Mouse (Mus musculus): ENCODE data around the gene Tnfsf15. TPM values are rescaled to one million over a fixed set of nuclear protein-coding genes. Genes with fewer than 3 reads are reported as not detected.

The Tnfsf15 gene
- polyA plus RNA-seq, 1 experiment from 2014 or later, result 0.20 TPM

GRCm38 (mm10) chr4:63769161-63769560 is 24.2 kb upstream of the Tnfsf15 start:
- no peak overlapping the region for H3K9ac ChIP-seq (ENCODE audit: low read depth, low read length)
- no peaks in the 10 kb centered on the region for H3K27me3 ChIP-seq (ENCODE audit: control insufficient read depth, insufficient read depth, low read depth, low read length)
- WGBS (ENCODE audit: insufficient replicate concordance), result 27% methylated on average over 3 of the region's 3 CpGs
- H3K27ac ChIP-seq (ENCODE audit: low read length), result no peak overlapping the region
- H3K9me3 ChIP-seq (replicated peaks; ENCODE audit: control insufficient read depth, low read length), result no peaks in the 10 kb centered on the region
- H3K4me1 ChIP-seq (ENCODE audit: control insufficient read depth, low read depth, low read length), result no peaks in the 10 kb centered on the region
- H3K36me3 ChIP-seq (ENCODE audit: control insufficient read depth, insufficient read depth), result no peaks in the 10 kb centered on the region
- no peak overlapping the region for H3K4me2 ChIP-seq (ENCODE audit: low read depth, low read length)
- ATAC-seq (ENCODE audit: low read depth), result no peak
- H3K4me3 ChIP-seq (ENCODE audit: low read depth, low read length), result no peak overlapping the region

DNA sequence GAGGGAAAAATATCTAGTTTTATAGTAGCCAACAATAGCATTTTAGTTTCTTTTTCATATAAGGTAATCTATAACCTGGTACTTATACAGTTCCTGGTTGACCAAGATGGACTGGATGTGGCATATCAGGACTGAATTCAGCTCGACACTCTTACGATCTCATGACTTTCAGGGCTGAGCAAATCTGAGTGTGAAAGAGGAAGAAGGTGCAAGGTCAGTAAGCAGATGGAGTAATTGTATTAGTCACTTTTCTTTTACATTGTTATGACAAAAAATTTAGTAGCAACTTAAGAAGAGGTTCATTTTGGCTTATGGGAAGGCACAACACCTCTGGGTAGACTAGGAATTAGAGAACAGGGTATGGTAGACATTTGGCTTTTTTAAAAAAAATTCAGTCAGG is 20.1 kb upstream of the Tnfsf15 start:
- no peak overlapping the region for H3K4me2 ChIP-seq (ENCODE audit: low read depth, low read length)
- no peak for ATAC-seq (ENCODE audit: low read depth)
- 51% methylated on average over 2 of the region's 2 CpGs for WGBS (ENCODE audit: insufficient replicate concordance)

DNA sequence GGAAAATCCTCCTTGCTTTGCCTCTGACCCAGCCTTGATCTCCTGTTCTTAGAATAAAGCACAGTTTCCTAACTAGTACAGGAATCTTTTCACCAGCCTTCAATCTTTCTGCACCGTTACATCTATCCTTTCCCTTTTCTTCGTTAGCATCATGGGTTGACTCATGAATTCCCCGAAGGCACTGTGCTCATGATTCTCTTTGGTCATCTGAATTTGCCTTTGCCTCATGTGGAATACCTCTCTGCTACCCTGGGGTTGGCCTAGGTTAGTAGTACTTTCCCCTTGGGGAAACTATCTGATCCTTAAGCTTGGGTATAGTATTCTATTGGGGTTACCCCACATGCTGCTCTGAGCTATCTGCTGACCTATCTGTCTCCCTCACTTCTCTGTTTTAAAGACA is 15.0 kb upstream of the Tnfsf15 start:
- H3K27me3 ChIP-seq (ENCODE audit: control insufficient read depth, insufficient read depth, low read depth, low read length), result no peaks in the 10 kb centered on the region
- 59% methylated on average over 3 of the region's 3 CpGs for WGBS (ENCODE audit: insufficient replicate concordance)
- ATAC-seq (ENCODE audit: low read depth), result no peak

More for the DNA sequence above, 20.1 kb upstream of the Tnfsf15 start:
- H3K27ac ChIP-seq (ENCODE audit: low read length), result no peak overlapping the region
- no peaks in the 10 kb centered on the region for H3K4me1 ChIP-seq (ENCODE audit: control insufficient read depth, low read depth, low read length)
- H3K27me3 ChIP-seq (ENCODE audit: control insufficient read depth, insufficient read depth, low read depth, low read length), result no peaks in the 10 kb centered on the region
- no peak overlapping the region for H3K4me3 ChIP-seq (ENCODE audit: low read depth, low read length)
- H3K36me3 ChIP-seq (ENCODE audit: control insufficient read depth, insufficient read depth), result no peaks in the 10 kb centered on the region
- no peaks in the 10 kb centered on the region for H3K9me3 ChIP-seq (replicated peaks; ENCODE audit: control insufficient read depth, low read length)
- H3K9ac ChIP-seq (ENCODE audit: low read depth, low read length), result no peak overlapping the region

GRCm38 (mm10) chr4:63757527-63758154 is 12.7 kb upstream of the Tnfsf15 start:
- no peak for ATAC-seq (ENCODE audit: low read depth)
- Histone ChIP-seq H3K9me3 (replicated peaks; ENCODE audit: control insufficient read depth, low read length) (no peaks in the 10 kb centered on the region), H3K36me3 (ENCODE audit: control insufficient read depth, insufficient read depth) (no peaks in the 10 kb centered on the region), H3K27me3 (ENCODE audit: control insufficient read depth, insufficient read depth, low read depth, low read length) (no peaks in the 10 kb centered on the region), H3K27ac (ENCODE audit: low read length) (no peak overlapping the region), H3K4me2 (ENCODE audit: low read depth, low read length) (no peak overlapping the region), H3K9ac (ENCODE audit: low read depth, low read length) (no peak overlapping the region), H3K4me1 (ENCODE audit: control insufficient read depth, low read depth, low read length) (no peaks in the 10 kb centered on the region), H3K4me3 (ENCODE audit: low read depth, low read length) (no peak overlapping the region)
- WGBS (ENCODE audit: insufficient replicate concordance), result 48% methylated on average over 6 of the region's 6 CpGs

More for the DNA sequence above, 15.0 kb upstream of the Tnfsf15 start:
- H3K27ac ChIP-seq (ENCODE audit: low read length), result no peak overlapping the region
- H3K4me2 ChIP-seq (ENCODE audit: low read depth, low read length), result no peak overlapping the region
- no peaks in the 10 kb centered on the region for H3K9me3 ChIP-seq (replicated peaks; ENCODE audit: control insufficient read depth, low read length)
- no peak overlapping the region for H3K9ac ChIP-seq (ENCODE audit: low read depth, low read length)
- H3K4me3 ChIP-seq (ENCODE audit: low read depth, low read length), result no peak overlapping the region
- H3K36me3 ChIP-seq (ENCODE audit: control insufficient read depth, insufficient read depth), result no peaks in the 10 kb centered on the region
- no peaks in the 10 kb centered on the region for H3K4me1 ChIP-seq (ENCODE audit: control insufficient read depth, low read depth, low read length)

- ATAC-seq (ENCODE audit: low read depth), result no peak
- H3K4me1 ChIP-seq (ENCODE audit: control insufficient read depth, low read depth, low read length), result no peaks in the 10 kb centered on the region
- no peaks in the 10 kb centered on the region for H3K27me3 ChIP-seq (ENCODE audit: control insufficient read depth, insufficient read depth, low read depth, low read length)
- no peak overlapping the region for H3K4me3 ChIP-seq (ENCODE audit: low read depth, low read length)
- WGBS (ENCODE audit: insufficient replicate concordance), result 42% methylated on average over 2 of the region's 2 CpGs
- H3K4me2 ChIP-seq (ENCODE audit: low read depth, low read length), result no peak overlapping the region
- H3K27ac ChIP-seq (ENCODE audit: low read length), result no peak overlapping the region
- H3K36me3 ChIP-seq (ENCODE audit: control insufficient read depth, insufficient read depth), result no peaks in the 10 kb centered on the region
- no peak overlapping the region for H3K9ac ChIP-seq (ENCODE audit: low read depth, low read length)
- H3K9me3 ChIP-seq (replicated peaks; ENCODE audit: control insufficient read depth, low read length), result no peaks in the 10 kb centered on the region
Measured at GRCm38 (mm10) chr4:63756072-63756471, 11.2 kb upstream of the Tnfsf15 start.

DNA sequence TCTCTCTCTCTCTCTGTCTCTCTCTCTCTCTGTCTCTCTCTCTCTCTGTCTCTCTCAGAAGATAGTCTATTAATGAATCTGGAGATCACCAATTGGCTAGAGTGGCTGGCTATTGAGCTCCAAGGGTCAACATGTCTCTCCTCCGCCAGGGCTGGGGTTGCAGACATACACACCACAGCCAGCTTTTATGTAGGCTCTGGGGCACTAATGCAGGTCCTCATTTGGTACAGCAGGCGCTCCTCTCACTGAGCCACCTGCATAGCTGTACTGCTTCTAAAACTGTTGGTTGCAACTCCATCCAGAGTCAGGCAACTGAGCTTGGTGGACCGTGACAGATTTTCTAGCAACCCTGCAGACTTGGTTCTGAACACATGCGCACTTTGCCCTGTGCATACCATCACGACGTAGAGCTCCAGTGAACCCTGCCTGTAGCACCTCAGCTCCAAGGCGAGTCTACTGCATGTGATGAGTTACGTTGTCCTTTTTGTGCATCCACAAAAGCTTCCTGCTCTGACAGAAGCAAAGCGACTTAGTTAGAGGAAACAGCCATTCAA is 9.6 kb upstream of the Tnfsf15 start:
- 60% methylated on average over 9 of the region's 9 CpGs for WGBS (ENCODE audit: insufficient replicate concordance)
- no peak overlapping the region for H3K27ac ChIP-seq (ENCODE audit: low read length)
- ATAC-seq (ENCODE audit: low read depth), result no peak

DNA sequence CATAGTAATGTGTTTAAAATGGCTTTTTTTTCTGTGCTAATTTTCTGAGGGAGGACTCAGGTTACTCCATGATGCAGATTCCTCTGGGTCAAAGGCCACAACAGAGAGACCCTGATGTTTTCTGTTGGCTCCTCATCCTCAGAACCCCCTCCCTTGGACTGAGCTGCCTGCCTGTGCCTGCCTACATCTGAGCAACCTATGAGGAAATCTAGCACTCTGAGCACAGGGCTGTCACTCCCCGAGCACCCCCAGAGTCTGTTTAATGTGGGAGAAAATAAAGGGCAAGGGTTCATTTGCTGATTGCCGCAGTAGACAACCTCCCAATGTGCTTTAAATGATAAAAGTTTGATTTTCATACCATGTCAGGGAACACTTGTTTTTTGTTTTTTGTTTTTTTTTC is 8.9 kb upstream of the Tnfsf15 start:
- H3K9ac ChIP-seq (ENCODE audit: low read depth, low read length), result no peak overlapping the region
- peak; percentile 62 for ATAC-seq (ENCODE audit: low read depth)
- no peaks in the 10 kb centered on the region for H3K27me3 ChIP-seq (ENCODE audit: control insufficient read depth, insufficient read depth, low read depth, low read length)
- H3K4me2 ChIP-seq (ENCODE audit: low read depth, low read length), result no peak overlapping the region
- H3K4me1 ChIP-seq (ENCODE audit: control insufficient read depth, low read depth, low read length), result no peaks in the 10 kb centered on the region
- 60% methylated on average over 2 of the region's 2 CpGs for WGBS (ENCODE audit: insufficient replicate concordance)
- no peak overlapping the region for H3K4me3 ChIP-seq (ENCODE audit: low read depth, low read length)
- no peaks in the 10 kb centered on the region for H3K9me3 ChIP-seq (replicated peaks; ENCODE audit: control insufficient read depth, low read length)
- H3K36me3 ChIP-seq (ENCODE audit: control insufficient read depth, insufficient read depth), result no peaks in the 10 kb centered on the region
- H3K27ac ChIP-seq (ENCODE audit: low read length), result no peak overlapping the region

More for the DNA sequence above, 9.6 kb upstream of the Tnfsf15 start:
- Histone ChIP-seq H3K9ac (ENCODE audit: low read depth, low read length) (no peak overlapping the region), H3K27me3 (ENCODE audit: control insufficient read depth, insufficient read depth, low read depth, low read length) (no peaks in the 10 kb centered on the region), H3K4me1 (ENCODE audit: control insufficient read depth, low read depth, low read length) (no peaks in the 10 kb centered on the region), H3K4me3 (ENCODE audit: low read depth, low read length) (no peak overlapping the region), H3K36me3 (ENCODE audit: control insufficient read depth, insufficient read depth) (no peaks in the 10 kb centered on the region), H3K9me3 (replicated peaks; ENCODE audit: control insufficient read depth, low read length) (no peaks in the 10 kb centered on the region), H3K4me2 (ENCODE audit: low read depth, low read length) (no peak overlapping the region)

DNA sequence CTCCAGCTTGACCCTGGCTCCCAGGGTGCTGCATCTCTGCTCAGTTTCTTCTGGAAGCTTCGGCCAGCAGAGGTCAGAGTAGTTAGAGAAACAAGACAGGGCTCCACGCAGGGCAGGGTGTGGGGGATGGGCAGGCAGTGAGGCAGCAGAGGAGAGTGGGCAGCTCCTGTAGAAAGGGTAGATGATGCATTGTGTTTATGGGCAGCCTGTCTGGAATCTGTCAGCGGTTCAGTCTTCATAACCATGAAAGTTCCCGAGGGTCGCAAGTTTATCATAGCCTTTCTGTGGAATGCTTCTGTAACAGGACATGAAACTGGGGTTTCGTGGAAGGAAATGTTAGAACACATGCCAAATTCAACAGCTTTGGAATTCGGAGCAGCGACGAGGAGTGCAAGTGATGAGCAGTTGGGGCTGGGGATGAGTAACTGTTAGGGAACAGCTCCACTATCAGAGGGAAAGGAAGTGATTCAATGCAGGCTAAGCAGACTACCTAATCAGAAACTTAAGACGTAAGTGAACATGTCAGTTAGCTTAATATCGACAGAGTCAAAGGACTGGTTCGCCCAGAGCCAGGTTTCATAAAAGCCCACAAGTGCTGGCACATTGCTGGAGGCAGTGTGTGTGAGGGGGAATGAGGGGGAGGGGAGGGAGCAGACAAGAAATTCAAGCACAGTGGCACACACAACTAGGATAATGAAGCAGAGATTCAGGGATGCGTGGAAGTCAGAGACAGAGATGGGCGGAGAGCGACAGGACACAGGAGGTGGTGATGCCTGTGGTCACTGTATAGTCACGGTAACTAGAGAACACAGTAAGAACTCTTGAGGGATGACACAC is 8.0 kb upstream of the Tnfsf15 start:
- Histone ChIP-seq H3K27me3 (ENCODE audit: control insufficient read depth, insufficient read depth, low read depth, low read length) (no peaks in the 10 kb centered on the region), H3K4me3 (ENCODE audit: low read depth, low read length) (no peak overlapping the region), H3K4me1 (ENCODE audit: control insufficient read depth, low read depth, low read length) (no peaks in the 10 kb centered on the region), H3K36me3 (ENCODE audit: control insufficient read depth, insufficient read depth) (no peaks in the 10 kb centered on the region), H3K4me2 (ENCODE audit: low read depth, low read length) (no peak overlapping the region), H3K9ac (ENCODE audit: low read depth, low read length) (no peak overlapping the region), H3K27ac (ENCODE audit: low read length) (no peak overlapping the region), H3K9me3 (replicated peaks; ENCODE audit: control insufficient read depth, low read length) (no peaks in the 10 kb centered on the region)
- WGBS (ENCODE audit: insufficient replicate concordance), result 54% methylated on average over 16 of the region's 16 CpGs
- no peak for ATAC-seq (ENCODE audit: low read depth)
